Mouse (Mus musculus) frontal cortex, postnatal 10 days (tissue): ENCODE measurements around the gene Pepd.
"Not testable (repeated sequence)": the region's sequence is repeated elsewhere in the genome, so short reads cannot be mapped to it uniquely, and the experiment has no call there.

Experiments
- DNase-seq, 2 experiments: peaks; one replicate each; pipeline ENCODE4 v3.0.0; 2022; ENCODE audit warnings: low spot score in 2 of 2, mixed read lengths in 1 of 2

Gene Pepd

GRCm38 (mm10) chr7:34932631-34933030, 20.5 kb downstream of the Pepd start:
- no peak for DNase-seq

GRCm38 (mm10) chr7:34933142-34933541, 21.0 kb downstream of the Pepd start:
- no peak for DNase-seq

GRCm38 (mm10) chr7:34936347-34936746, 24.2 kb downstream of the Pepd start:
- DNase-seq: no peak

- no peak for DNase-seq
Measured at GRCm38 (mm10) chr7:34938636-34939261, 26.6 kb downstream of the Pepd start.

- peak in 1 of 2 experiments; percentile 38 for DNase-seq
Measured at GRCm38 (mm10) chr7:34939262-34939951, 27.2 kb downstream of the Pepd start.

- DNase-seq: no peak
Measured at GRCm38 (mm10) chr7:34939952-34940312, 27.8 kb downstream of the Pepd start.

GRCm38 (mm10) chr7:34943581-34944123, 31.5 kb downstream of the Pepd start:
- DNase-seq: no peak

GRCm38 (mm10) chr7:34946269-34946925, 34.2 kb downstream of the Pepd start:
- no peak for DNase-seq

GRCm38 (mm10) chr7:34954548-34954947, 42.4 kb downstream of the Pepd start:
- no peak for DNase-seq

- no peak for DNase-seq
Measured at GRCm38 (mm10) chr7:34955295-34955694, 43.1 kb downstream of the Pepd start.

GRCm38 (mm10) chr7:34957138-34957537, 45.0 kb downstream of the Pepd start:
- DNase-seq: no peak

GRCm38 (mm10) chr7:34963889-34964645, 51.9 kb downstream of the Pepd start:
- DNase-seq: no peak

- DNase-seq: no peak
Measured at GRCm38 (mm10) chr7:34967362-34967761, 55.2 kb downstream of the Pepd start.

- no peak for DNase-seq
Measured at GRCm38 (mm10) chr7:34968749-34969433, 56.7 kb downstream of the Pepd start.

GRCm38 (mm10) chr7:34971826-34972225, 59.6 kb downstream of the Pepd start:
- DNase-seq: no peak

- DNase-seq: no peak
Measured at GRCm38 (mm10) chr7:34972990-34973440, 60.8 kb downstream of the Pepd start.

- DNase-seq: no peak
Measured at GRCm38 (mm10) chr7:34973877-34974276, 61.7 kb downstream of the Pepd start.

- no peak for DNase-seq
Measured at GRCm38 (mm10) chr7:34975913-34976312, 63.7 kb downstream of the Pepd start.

GRCm38 (mm10) chr7:34977403-34977802, 65.2 kb downstream of the Pepd start:
- no peak for DNase-seq

- no peak for DNase-seq
Measured at GRCm38 (mm10) chr7:34981803-34982202, 69.6 kb downstream of the Pepd start.

GRCm38 (mm10) chr7:34982372-34982771, 70.2 kb downstream of the Pepd start:
- DNase-seq: not testable (repeated sequence)
